Mouse (Mus musculus): ENCODE data around the gene Fbxo33. TPM values are rescaled to one million over a fixed set of nuclear protein-coding genes. Genes with fewer than 3 reads are reported as not detected.

The Fbxo33 gene
- polyA plus RNA-seq, 1 experiment, result 3.6 TPM

DNA sequence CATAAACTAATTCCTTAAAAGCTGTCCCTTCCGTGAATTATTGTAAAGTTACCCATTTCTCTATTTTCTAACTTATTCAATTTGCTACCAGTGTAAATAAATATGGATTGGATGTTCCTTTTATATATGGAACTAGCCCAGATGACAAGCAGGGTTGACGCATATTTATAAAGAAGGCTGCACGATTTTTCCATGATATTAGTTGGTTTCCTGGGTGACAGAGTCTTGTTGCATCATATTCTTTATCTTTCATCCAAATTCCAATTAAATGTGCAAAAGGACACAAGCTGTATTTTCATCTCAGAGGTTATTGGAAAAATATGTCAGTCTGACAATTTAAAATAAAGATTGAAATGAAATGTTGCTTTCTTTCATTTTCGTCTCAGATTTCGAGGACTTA, 18.9 kb upstream of the Fbxo33 start:
- H3K36me3 ChIP-seq (replicated peaks; ENCODE audit: low read length), result no peaks in the 10 kb centered on the region
- TF ChIP-seq FLI1 (IDR thresholded peaks at IDR 0.05; ENCODE audit: low read length) (no peak), GATA1 (IDR thresholded peaks at IDR 0.05; ENCODE audit: borderline replicate concordance, low read length) (no peak)
- H3K4me3 ChIP-seq (replicated peaks), result no peak overlapping the region
- H3K9me3 ChIP-seq, result 0 out of 2 replicates have a peak, but pooled peaks cover 2% of the 10 kb centered on the region
- no peaks in the 10 kb centered on the region for H3K27me3 ChIP-seq (replicated peaks)
- no peaks in the 10 kb centered on the region for H3K4me1 ChIP-seq

DNA sequence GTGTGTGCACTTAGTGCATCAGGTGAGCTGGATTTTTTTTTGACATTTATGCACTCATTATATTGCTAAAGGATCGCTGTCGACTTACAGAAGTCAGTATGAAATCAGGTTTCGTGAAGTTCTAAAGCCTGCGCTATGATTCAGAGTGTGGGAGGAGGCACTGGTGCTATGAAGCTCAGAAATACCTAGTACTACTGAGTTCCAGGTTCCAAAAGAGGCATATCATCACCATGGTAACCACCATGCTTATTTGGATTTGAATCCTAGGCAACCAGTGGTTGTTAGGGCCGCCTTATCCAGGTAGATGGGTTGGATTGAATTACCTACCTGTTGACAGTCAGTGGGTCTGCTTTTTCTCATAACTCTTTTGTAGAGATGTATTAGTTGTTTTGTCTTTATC, 8.9 kb upstream of the Fbxo33 start:
- TF ChIP-seq GATA1 (IDR thresholded peaks at IDR 0.05; ENCODE audit: borderline replicate concordance, low read length) (no peak), FLI1 (IDR thresholded peaks at IDR 0.05; ENCODE audit: low read length) (no peak)
- H3K36me3 ChIP-seq (replicated peaks; ENCODE audit: low read length), result no peaks in the 10 kb centered on the region
- H3K27me3 ChIP-seq (replicated peaks), result no peaks in the 10 kb centered on the region
- peaks cover 3% of the 10 kb centered on the region; the same call in 1 of the 2 replicates for H3K4me1 ChIP-seq
- peaks cover 12% of the 10 kb centered on the region for H3K9me3 ChIP-seq
- no peak overlapping the region for H3K4me3 ChIP-seq (replicated peaks)

DNA sequence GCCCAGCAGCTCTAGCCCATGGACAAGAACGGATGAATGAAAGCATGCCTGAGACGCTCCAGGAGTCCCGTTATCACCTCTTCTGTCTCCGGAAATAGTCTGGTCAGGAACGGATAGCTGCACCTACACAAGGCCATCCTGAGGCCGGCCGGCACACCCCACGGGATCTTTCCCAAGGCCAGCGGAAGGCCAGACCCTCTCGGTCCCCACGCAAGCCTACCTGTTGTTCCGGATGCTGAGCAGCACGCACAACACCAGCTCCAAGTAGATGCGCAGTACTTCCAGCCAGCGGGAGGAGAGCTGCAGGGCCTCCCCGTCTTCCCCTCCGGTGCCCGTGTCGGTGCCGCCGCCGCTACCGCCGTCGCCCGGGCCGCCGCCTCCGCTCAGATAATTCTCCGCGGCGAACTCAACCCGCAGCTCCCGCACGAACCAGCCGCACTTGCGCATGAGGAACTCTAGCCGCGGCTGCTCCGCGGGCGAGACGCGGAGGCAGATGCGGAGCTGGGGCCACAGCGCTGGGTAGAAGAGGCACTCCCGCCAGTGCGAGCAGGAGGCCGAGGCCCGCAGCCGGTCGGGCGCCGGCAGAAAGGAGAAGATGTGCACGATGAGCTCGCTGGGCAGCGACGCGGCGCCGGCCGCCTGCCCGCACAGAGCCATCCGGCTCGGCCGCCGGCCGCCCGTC, 744 bp downstream of the Fbxo33 start:
- Histone ChIP-seq H3K9me3 (no peaks in the 10 kb centered on the region), H3K27me3 (replicated peaks) (no peaks in the 10 kb centered on the region), H3K36me3 (replicated peaks; ENCODE audit: low read length) (peaks cover 3% of the 10 kb centered on the region), H3K4me1 (peaks cover 42% of the 10 kb centered on the region), H3K4me3 (replicated peaks) (peak overlapping the region; percentile 93)
- TF ChIP-seq FLI1 (IDR thresholded peaks at IDR 0.05; ENCODE audit: low read length) (no peak), GATA1 (IDR thresholded peaks at IDR 0.05; ENCODE audit: borderline replicate concordance, low read length) (no peak)

DNA sequence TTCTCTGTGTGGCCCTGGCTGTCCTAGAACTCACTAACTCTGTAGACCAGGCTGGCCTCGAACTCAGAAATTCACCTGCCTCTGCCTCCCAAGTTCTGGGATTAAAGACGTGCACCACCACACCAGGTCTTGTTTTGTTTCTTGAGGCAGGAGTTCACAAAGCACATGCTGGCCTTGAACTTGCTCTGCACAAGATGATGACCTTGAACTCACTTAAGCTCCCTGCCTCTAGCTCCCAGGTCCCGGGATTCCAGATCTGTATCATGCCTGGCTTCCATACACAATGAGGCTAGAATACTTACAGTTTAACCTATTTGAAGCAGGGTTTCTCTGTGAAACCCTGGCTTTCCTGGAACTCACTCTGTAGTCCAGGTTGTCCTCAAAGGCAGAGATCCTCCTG, 2.2 kb downstream of the Fbxo33 start:
- H3K4me1 ChIP-seq, result peaks cover 56% of the 10 kb centered on the region
- peaks cover 17% of the 10 kb centered on the region for H3K36me3 ChIP-seq (replicated peaks; ENCODE audit: low read length)
- TF ChIP-seq GATA1 (IDR thresholded peaks at IDR 0.05; ENCODE audit: borderline replicate concordance, low read length) (no peak), FLI1 (IDR thresholded peaks at IDR 0.05; ENCODE audit: low read length) (no peak)
- no peaks in the 10 kb centered on the region for H3K27me3 ChIP-seq (replicated peaks)
- H3K4me3 ChIP-seq (replicated peaks), result peak overlapping the region; percentile 93
- H3K9me3 ChIP-seq, result no peaks in the 10 kb centered on the region

DNA sequence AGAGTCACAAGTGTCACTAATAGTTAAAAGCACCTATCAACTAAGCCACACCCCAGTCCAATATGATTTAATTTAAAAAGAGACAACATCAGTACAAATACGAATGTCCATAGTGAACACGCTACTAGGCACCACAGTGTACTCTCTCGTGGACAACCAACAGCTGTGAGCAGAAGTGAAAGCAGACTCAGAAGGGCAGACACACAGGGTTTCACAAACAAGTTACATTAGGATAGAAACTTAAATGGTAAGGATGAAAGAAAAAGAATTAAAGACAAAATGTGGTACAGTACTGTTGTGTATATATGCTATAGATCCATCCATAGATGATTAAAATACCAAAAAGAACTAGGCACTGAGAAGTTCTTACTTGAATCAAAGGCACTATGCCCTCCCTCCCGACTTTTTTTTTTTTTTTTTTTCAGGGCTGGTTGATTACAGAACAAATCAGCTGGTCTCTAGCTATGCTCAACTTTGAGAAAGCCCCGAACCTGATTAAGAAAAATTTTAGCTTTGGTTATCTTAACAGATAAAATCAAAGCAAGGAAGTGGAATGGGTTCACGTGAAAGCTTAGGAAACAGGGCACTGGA, 2.8 kb downstream of the Fbxo33 start:
- Histone ChIP-seq H3K4me3 (replicated peaks) (peak overlapping the region; percentile 93), H3K9me3 (no peaks in the 10 kb centered on the region), H3K4me1 (peaks cover 56% of the 10 kb centered on the region), H3K36me3 (replicated peaks; ENCODE audit: low read length) (peaks cover 21% of the 10 kb centered on the region), H3K27me3 (replicated peaks) (no peaks in the 10 kb centered on the region)
- no peak for TF ChIP-seq GATA1 (IDR thresholded peaks at IDR 0.05; ENCODE audit: borderline replicate concordance, low read length)
- no peak for TF ChIP-seq FLI1 (IDR thresholded peaks at IDR 0.05; ENCODE audit: low read length)

DNA sequence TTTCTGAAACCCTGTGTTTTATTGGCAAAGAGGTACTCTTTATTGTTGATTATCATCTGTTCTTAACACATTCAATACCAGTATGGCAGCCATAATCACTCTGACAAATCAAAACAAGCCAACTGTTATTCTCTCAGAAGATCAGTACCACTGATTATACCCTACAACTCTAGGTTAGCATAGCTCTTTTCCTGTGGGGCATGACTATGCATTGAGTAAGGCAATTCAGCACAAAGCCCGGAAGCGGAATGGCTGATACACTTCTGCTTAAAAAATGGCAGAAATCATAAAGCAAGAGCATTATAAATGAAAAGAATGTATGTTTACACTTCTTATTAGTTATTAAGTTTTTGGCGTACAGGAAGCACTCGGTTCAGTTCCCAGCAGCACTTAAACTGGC, 3.3 kb downstream of the Fbxo33 start:
- no peaks in the 10 kb centered on the region for H3K27me3 ChIP-seq (replicated peaks)
- H3K9me3 ChIP-seq, result no peaks in the 10 kb centered on the region
- peaks cover 56% of the 10 kb centered on the region for H3K4me1 ChIP-seq
- no peak for TF ChIP-seq FLI1 (IDR thresholded peaks at IDR 0.05; ENCODE audit: low read length)
- H3K4me3 ChIP-seq (replicated peaks), result peak overlapping the region; percentile 93
- peaks cover 25% of the 10 kb centered on the region for H3K36me3 ChIP-seq (replicated peaks; ENCODE audit: low read length)

DNA sequence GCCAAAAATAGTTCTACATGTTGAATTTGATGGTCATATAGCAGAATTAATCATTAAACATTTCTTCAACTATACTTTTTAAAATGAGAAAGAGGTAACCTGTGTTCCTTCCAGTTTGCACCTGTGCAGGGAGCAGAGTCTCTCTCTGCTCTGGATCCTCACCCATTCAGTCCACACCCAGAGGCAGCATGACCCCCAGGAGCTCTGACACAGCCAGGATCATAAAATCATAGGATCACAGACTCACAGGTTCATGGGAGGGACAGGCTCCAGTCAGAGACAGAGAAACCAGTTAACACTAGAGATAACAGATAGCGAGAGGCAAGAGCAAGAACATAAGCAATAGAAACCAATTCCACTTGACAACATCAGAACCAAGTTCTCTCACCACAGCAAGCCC, 11.7 kb downstream of the Fbxo33 start:
- TF ChIP-seq GATA1 (IDR thresholded peaks at IDR 0.05; ENCODE audit: borderline replicate concordance, low read length) (no peak), FLI1 (IDR thresholded peaks at IDR 0.05; ENCODE audit: low read length) (no peak)
- H3K27me3 ChIP-seq (replicated peaks), result no peaks in the 10 kb centered on the region
- H3K4me3 ChIP-seq (replicated peaks), result peak overlapping the region; percentile 18
- H3K9me3 ChIP-seq, result no peaks in the 10 kb centered on the region
- H3K36me3 ChIP-seq (replicated peaks; ENCODE audit: low read length), result peaks cover 56% of the 10 kb centered on the region
- peaks cover 33% of the 10 kb centered on the region for H3K4me1 ChIP-seq

DNA sequence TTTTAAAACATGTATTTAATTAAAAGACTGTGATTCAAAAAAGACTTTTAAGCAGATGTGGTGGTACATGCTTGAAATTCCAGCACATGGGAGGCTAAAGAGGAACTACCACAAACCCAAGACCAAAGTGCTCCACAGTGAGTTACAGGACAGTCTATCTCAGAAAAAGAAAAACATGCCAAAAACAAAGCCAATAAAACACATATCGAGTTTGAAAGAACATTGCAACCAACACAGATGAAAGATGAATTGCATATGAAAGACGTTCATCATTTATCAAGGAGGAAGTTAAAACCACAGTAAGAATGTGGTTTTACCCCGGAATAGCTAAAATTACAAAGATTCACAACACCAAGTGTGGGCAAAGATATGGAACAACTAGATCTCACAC, 12.5 kb downstream of the Fbxo33 start:
- Histone ChIP-seq H3K36me3 (replicated peaks; ENCODE audit: low read length) (peaks cover 56% of the 10 kb centered on the region), H3K27me3 (replicated peaks) (no peaks in the 10 kb centered on the region), H3K4me3 (replicated peaks) (no peak overlapping the region), H3K4me1 (peaks cover 30% of the 10 kb centered on the region), H3K9me3 (no peaks in the 10 kb centered on the region)
- no peak for TF ChIP-seq FLI1 (IDR thresholded peaks at IDR 0.05; ENCODE audit: low read length)
- no peak for TF ChIP-seq GATA1 (IDR thresholded peaks at IDR 0.05; ENCODE audit: borderline replicate concordance, low read length)

DNA sequence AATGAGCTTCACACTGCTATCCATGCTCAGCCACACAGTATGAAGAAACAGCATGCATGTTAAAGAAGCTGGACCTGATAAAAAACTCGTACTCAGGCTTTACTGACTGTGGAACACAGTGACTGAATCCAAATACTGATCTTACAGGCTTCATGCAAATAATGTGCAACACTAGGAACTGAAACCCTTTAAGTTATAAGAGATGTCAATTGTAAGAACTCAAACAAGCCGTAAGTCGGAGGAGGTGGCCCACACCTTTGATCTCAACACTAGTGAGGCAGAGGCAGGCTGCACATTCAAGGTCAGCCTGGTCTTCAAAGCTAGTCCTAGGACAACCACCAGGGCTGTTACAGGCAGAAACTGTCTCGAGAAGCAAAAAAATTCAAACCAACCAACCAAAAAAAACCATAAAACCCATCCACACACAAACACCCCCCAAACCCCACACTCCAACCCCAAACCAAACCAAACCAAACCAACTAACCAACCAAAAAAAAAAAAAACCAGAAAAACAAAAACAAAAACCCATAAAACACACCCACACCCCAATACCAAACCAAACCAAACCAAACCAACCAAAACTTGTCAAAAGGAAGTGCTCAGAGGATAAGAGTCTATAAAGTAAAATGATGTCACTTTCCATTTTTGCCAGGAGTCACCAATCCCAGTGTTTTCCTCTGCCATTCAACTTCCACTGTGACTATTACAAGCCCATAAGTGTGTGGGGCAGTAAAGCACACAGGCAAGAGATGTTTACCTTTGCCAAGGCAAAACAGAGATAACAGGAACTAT, 13.1 kb downstream of the Fbxo33 start:
- no peak overlapping the region for H3K4me3 ChIP-seq (replicated peaks)
- H3K4me1 ChIP-seq, result peaks cover 30% of the 10 kb centered on the region
- no peaks in the 10 kb centered on the region for H3K27me3 ChIP-seq (replicated peaks)
- TF ChIP-seq FLI1 (IDR thresholded peaks at IDR 0.05; ENCODE audit: low read length) (no peak), GATA1 (IDR thresholded peaks at IDR 0.05; ENCODE audit: borderline replicate concordance, low read length) (no peak)
- H3K36me3 ChIP-seq (replicated peaks; ENCODE audit: low read length), result peaks cover 59% of the 10 kb centered on the region
- no peaks in the 10 kb centered on the region for H3K9me3 ChIP-seq

DNA sequence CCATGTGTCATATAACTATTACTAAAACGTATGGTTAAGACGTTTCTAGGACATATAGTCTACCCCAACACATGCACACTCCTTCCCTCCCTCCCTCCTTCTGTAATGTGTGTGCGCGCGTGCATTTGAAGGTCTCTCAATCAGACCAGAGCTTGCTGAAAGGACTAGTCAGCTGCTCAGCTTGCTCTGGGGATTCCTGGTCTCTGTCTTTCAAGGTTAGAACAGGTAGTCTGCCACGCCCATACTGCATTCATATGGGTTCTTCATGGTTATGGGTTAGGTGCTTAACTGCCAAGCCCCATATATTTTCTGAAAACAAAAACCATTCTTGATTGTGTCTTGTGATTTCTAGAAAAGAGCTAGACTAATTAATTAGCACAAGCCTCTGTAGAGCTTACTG, 14.0 kb downstream of the Fbxo33 start:
- Histone ChIP-seq H3K9me3 (no peaks in the 10 kb centered on the region), H3K4me1 (peaks cover 30% of the 10 kb centered on the region), H3K36me3 (replicated peaks; ENCODE audit: low read length) (peaks cover 60% of the 10 kb centered on the region), H3K4me3 (replicated peaks) (no peak overlapping the region), H3K27me3 (replicated peaks) (no peaks in the 10 kb centered on the region)
- no peak for TF ChIP-seq GATA1 (IDR thresholded peaks at IDR 0.05; ENCODE audit: borderline replicate concordance, low read length)
- no peak for TF ChIP-seq FLI1 (IDR thresholded peaks at IDR 0.05; ENCODE audit: low read length)
